Mouse (Mus musculus): ENCODE measurements at regions not wholly inside any gene's neighbourhood (a gene's known extent, or its start where the extent isn't known, plus 50 kb on each side); places are given as distances from the start of the nearest gene placed in this dataset.

GRCm38 (mm10) chr2:118039819-118040206 is 71.9 kb upstream of the Thbs1 start:
- DNase-seq, result no peak

GRCm38 (mm10) chr2:118042380-118043055 is 69.2 kb upstream of the Thbs1 start:
- DNase-seq, result no peak

- no peak for DNase-seq
Measured at GRCm38 (mm10) chr2:118044666-118045065, 67.0 kb upstream of the Thbs1 start.

- no peak for DNase-seq
Measured at GRCm38 (mm10) chr2:118050326-118050725, 61.4 kb upstream of the Thbs1 start.

GRCm38 (mm10) chr2:118051610-118052009 is 60.1 kb upstream of the Thbs1 start:
- no peak for DNase-seq

GRCm38 (mm10) chr2:118053512-118053911 is 58.2 kb upstream of the Thbs1 start:
- no peak for DNase-seq

- no peak for DNase-seq
Measured at GRCm38 (mm10) chr2:118058654-118059395, 52.9 kb upstream of the Thbs1 start.

GRCm38 (mm10) chr2:118061291-118061690 is 50.4 kb upstream of the Thbs1 start:
- DNase-seq, result no peak
